Mouse (Mus musculus) spleen, adult 12 weeks (tissue): ENCODE data around the gene Scn4b.

Experiments used
- DNase-seq: peaks from one replicate; pipeline ENCODE4 v3.0.0; 2022; ENCODE audit warnings: low spot score

Gene Scn4b

DNA sequence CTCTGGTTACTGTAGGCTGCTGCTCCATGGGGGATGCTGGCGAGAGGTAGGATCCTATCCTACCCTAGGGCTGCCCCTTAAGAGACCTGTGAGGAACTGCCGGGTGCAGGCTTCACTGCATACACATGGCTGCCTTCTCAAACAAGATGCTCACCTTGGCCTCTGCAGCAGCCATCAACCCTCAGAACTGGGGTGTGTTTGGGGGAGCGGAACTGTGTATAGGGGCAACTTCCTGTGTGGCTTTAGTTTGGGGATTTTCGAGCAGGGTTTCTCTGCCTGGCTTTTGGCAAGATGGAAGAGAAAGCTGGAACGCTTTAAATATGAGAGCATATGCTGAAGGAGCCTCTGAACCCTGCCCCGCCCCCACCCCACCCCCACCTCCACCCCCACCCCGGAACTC lies 11.3 kb upstream of the Scn4b start:
- no peak for DNase-seq

GRCm38 (mm10) chr9:45130119-45130518 lies 8.1 kb upstream of the Scn4b start:
- DNase-seq = no peak

DNA sequence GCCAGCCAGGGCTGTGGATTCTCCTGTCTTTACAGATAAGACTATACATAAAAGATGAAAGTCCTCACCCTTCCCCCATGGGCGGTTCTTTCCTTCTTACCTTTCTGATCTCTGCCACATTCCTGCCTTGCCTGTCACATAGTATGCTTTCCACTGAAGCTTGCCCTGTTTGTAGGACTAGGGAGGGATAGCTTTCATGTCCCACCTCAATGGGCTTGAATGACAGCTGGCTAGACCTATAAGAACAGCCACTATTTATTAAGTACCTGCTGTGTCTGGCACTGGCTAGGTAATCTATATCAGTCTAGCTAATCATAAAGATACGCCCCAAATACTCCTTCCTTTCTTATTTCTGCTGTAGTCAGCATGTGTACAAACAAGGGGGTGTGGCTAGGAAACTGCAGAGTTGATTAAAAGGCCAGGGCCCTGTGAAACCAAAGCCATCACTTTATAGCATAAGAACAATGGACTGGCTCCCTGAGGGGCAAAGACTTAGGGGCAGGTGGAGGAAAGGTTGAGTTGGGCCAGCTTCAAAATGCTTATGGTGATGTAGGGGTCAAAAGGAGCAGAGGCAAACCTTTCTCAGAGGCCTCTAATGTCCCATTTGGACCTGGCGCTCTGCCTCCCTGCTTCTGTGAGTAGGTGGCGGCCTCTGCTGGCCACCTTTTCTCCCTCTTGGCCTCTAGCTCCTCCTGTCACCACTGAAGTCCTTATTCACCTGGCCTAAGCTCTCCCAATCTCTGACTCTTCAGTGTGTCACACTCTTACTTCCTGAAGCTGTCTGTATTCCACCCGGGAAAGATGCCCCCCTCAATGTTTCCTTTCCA lies 4.5 kb upstream of the Scn4b start:
- peak; percentile 31 for DNase-seq

DNA sequence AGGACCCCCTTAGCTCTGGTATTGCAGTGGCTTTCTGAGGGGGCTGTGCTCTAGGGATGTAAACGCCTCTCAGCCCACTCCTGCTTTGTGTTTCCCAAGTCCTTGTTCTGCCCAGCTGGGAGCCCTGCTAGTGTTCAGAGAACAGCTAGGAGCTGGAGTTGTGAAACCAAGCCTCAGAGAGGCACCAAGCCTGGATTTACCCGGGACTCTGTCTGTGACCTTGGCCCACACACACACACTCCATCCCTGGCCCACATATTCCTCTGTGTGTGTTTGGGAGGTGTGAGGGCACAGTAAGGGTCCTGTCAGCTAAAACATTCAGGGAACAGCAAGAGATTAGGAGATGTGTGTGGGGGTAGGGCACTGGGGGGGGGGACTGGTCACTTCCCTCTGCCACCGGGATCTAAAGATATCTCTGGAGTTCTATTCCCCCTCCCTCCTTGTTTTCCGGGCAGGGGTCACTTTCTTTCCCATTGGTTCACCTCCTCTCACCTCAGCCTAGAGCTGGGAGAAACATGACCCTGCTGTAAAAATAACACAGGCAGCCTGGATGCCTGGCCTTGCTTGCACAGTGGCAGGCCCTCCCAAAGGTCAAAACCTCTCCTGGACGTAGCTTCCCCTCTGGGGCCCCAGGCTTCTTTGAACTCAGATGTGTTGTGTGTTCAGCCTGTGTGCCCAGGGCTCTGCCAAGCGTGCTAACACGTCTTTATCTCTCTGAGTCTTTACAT lies 1.6 kb upstream of the Scn4b start:
- DNase-seq = no peak

DNA sequence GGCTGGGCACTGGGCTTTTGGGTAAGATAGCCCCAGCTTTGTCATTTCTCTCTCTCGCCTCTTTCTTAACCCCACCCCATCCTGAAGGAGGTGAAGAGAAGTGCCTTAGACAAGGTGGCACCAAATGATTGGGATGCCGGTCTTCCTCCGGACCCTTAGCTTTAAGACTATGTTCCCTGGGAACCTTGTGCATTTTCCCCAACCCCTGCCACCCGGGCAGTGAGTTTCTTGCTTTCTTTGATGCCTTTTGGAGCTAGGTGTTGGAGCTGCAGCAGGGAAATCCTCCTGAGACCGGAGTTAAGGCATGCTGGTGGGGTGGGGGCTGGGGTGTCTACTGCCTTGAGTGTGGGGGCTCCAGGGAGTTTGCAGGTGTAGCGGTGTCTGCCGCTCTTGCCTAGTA lies 887 bp downstream of the Scn4b start:
- no peak for DNase-seq

DNA sequence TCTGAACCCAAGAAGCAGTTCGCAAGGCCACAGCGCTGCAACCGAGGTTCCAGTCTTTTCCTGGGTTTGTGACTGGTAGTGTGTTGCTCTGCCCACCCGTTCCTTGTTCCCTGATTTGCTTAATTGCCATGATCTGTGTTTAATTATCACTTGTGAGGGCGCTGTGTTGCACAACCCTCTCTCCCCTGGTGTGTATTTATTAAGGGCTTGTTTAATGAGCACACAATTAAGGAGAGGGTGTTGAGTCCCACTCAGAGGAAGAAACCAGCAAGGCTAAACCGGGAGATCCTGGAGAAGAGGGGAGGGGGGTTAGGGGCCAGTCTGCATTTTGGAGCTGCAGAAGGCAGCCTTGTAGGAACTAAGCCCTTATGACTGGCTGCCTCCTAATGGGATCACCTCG lies 2.8 kb downstream of the Scn4b start:
- DNase-seq = no peak

- no peak for DNase-seq
Observed at GRCm38 (mm10) chr9:45142686-45143085, 4.5 kb downstream of the Scn4b start.

- no peak for DNase-seq
Observed at GRCm38 (mm10) chr9:45145533-45146266, 7.5 kb downstream of the Scn4b start.

GRCm38 (mm10) chr9:45146267-45146597 lies 8.0 kb downstream of the Scn4b start:
- peak; percentile 25 for DNase-seq

DNA sequence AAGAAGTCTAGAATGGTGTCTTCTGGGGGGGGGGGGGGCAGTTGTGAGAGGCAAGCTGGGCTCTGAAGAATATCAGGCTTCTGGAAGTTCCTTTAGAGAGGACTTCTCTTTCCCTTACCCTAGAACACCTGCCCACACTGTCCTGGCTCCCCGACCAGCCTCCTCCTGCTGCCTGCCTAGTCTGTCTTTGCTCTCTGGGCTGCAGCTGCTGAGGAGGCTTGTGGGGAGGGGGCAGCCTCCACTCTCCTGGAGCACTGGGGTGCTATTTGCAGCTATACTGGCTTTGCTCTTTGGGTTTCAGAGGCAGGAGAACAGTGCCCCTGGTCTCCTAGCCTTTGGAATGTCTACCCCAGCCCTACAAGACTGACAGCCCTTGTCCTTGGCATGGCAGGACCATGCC lies 12.7 kb downstream of the Scn4b start:
- no peak for DNase-seq

DNA sequence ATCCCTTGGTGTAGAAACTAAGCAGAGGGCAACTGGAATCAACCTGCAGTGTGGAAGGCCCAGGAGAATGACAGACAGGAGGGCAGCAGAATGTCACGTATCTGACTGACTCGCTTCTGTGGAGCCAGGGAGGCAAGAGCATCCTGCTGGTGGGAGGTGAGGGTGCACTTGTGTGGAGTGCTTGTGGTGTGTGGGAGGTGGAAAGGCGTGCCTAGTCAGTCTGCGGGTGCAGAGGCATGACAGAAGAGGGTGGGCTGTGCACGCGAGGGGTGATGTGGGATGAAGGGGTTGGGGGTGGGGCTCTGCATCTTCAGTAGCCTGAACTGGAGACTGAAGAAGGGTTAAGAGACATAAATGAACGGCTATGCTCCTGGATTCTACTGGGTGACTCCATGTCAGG lies 15.2 kb downstream of the Scn4b start:
- DNase-seq = no peak

DNA sequence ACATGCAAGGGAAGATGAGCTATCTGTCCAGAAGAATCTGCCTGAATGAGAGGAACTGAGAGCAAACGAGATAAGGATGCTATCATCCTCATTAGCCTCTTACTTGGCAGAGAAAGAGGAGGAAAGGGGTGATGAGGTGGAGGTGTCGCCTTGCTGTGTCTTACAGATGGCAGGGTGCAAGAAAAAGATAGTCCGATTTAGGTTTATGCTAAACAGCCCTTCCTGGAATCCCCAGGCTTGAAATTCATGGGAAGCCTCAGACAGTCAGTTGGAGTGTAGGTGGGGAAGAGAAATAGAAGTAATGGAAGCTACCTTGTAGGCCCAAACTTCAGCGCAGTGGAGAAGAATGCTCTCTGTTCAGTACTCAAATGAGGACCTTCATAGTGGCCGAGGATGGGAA lies 29.7 kb downstream of the Scn4b start:
- no peak for DNase-seq

DNA sequence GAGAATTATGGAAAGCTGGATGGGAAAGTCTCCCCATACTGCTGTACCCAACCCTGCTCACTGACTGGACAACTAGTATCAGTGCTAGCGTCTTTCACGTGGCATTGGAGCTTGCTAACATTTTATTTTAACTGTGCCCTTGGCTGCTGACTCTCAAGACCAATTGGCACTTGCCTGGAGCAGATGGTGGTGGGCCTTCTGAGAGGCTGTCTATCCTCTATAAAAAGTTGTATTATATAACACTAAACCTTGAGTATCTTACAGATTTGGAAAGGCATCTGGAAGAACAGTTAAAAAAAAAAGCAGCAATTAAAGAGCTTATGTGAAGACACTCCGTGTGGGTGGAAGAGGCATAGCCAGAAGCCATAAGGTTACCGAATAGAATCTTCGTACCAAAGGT lies 32.0 kb downstream of the Scn4b start:
- DNase-seq = no peak

DNA sequence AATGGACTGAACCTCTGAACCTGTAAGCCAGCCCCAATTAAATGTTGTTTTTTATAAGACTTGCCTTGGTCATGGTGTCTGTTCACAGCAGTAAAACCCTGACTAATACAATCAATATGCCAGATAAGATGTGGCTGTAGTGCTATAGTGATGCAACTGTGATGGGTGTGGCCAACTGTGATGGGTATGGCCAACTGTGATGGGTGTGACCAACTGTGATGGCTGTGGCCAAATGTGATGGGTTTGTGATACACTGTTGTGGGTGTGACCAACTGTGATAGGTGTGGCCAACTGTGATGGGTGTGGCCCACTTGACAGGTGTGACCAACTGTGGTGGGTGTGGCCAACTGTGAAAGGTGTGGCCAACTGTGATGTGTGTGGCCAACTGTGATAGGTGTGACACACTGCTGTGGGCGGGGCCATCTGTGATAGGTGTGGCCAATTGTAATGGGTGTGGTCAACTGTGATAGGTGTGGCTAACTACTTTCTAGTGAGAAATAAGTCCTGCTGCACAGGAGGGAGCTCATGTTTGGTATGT lies 32.9 kb downstream of the Scn4b start:
- DNase-seq = no peak

DNA sequence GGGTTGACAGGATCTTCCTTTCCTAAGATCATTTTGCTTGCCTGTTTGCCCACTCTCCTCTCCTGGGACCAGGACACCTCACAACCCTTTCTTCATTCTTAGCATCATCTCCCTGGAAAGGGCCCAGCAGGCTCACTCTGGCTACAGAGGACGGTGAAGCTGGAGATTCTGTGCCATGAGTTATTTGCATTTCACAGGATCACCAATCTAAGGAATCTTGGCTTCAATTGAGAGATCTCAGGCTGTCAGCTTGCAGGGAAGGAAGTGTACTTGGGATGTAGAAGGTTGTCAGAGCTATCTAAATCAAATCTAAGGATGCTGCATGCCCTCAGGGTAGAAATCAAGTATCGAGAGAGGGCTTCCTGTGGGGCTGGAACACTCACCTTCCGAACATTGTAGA lies 35.3 kb downstream of the Scn4b start:
- no peak for DNase-seq

DNA sequence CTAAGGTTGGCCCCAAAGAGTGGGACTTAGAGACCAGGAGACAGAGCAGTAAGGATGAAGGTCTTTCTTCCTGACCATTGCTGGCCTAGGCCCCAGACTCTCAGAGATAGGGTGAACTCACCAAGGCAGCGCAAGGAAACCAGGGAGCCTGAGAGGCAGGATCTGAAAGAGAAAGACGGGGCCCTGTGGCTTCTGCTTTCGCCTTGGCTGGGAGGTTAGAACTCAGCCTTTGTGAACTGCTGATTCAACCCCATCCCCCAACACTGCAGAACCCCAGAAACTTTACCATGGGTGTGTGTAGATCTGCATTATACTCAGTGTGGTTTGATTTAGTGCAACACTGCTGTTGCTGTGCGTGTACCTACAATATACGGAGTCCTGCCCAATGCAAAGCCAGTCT lies 41.1 kb downstream of the Scn4b start:
- no peak for DNase-seq

DNA sequence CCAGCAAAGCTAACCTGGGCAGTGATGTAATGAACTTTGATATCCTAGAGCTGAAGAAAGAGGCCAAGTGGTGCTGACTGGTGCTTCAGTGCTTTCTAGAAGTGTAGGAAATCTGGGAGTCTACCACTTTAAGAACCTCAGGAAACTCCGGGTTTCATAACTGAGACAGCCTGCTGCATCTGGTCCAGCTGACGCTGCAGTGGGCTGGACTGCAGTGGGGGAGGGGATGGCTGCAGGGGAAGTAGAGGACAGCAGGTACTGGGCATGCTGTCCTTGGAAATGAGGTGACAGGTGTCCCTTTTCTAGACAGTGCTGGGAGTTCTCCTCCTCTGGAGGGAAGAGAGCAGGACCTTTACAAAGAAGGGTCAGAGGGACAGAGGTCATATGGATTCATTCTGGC lies 43.6 kb downstream of the Scn4b start, which contains the start of gene BC049352:
TSS of gene BC049352 (plus strand) at position 238 of the 400 bp plus-strand sequence.
- DNase-seq = no peak

GRCm38 (mm10) chr9:45182521-45182920 lies 44.3 kb downstream of the Scn4b start:
- DNase-seq = no peak

DNA sequence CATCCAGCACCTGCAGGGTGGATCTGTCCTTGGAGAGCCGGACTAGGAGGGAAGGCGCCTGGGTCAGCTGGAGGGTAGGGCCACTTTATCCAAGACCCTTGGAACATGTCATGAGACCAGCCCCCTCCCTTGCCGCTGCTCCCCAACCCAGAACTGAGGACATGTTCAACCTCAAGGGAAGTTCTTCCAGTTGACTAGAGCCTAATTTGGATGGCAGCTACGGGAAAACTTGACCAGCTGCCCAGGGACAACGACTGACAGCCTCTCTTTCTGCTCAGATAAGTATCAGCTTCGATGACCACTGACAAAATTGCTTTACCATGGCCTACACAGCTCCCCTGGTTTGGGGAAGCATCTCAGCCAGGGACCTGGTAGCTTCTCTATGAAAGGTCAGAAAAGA lies 45.1 kb downstream of the Scn4b start:
- DNase-seq = no peak

DNA sequence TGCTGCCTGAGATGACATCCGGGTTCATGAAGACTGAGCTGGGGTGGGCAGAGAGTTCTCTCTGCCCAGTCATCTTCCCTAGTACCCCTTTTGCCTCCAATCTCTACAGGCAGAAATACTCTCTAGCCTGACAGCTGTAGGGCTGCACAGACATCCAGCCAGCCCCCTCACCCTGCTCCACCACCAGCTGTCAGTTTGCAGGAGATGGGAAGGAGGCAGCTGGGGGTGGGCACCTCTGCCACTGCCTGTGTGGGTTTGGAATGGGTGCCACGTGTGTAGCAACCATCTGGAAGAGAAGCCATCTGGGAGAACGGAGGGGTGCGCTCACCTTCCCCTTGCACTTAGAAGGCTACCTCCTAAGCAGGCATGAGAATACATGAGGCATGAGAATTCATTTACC lies 47.1 kb downstream of the Scn4b start:
- no peak for DNase-seq

DNA sequence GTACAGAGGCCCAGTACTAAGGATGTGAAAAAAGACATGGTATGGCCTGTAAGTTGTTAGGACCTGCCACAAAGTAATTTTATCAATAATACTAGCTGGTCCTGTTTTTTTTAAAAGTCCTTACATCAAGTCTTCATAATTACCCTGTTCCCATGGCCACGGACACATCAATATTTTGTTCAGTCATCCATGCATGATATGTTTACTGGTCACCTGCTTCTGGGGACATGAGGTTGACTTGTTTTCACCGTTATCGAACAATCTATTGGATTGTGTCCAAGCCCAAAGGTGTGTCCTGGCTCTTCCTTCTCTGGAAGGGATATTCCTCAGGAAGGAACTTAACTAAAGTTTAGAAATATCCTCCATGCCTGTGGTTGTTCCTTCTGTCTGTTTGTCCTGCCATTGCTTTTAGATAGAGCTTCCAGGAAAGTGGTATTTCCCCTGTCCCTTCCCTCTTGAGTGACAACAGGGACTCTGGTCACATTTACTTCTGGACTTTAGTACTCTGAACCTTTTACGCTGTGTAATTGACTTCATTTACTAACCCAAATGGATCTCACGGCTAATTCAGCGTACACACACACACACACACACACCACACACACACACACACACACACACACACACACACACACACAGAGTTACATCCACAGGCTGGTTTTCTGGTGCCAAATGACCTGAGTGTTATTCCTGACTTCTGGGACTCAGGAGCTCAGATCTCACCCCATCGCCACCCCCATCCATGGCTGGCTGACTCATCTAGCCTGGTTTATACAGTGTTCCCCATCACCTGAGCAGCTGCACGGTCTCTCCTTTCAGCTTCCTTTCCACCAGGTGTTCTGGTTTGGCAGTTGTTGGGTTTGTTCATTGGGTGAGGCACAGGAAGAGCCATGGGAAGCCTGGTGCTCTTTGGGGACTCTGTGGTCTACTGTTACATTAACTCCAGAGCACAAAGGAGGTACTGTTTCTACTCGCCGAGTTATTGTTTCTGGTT lies 50.7 kb downstream of the Scn4b start:
- DNase-seq = no peak
